Mouse (Mus musculus) Muller cell, postnatal 12 days (primary cell): ENCODE data around the gene Fibcd1.

Source experiments
- DNase-seq: peaks from one replicate; pipeline ENCODE4 v3.0.0-alpha.2; 2015; ENCODE audit errors: inconsistent ontology term

Fibcd1 gene

DNA sequence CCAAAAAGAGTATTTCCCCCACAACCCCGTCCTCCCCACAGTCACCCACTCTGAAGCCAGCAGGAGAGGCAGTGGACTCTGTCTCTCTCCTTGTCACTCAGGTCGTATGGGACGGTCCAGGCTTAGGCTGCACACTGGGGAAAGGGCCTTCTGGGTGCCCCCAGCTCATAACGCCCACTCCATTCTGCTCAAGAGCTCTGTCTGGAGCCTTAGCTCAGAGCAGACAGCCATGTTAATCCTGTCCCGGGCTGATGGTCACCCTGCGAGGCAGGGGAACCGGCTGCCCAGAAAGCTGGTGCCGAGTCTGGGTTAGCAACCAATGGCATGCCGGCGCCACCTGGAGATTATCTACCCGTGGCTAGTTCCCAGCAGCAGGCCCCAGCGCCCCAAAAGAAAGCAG, 12.7 kb upstream of the Fibcd1 start:
- no peak for DNase-seq

- DNase-seq = no peak
Observed at GRCm38 (mm10) chr2:31857180-31857579, 11.4 kb upstream of the Fibcd1 start.

DNA sequence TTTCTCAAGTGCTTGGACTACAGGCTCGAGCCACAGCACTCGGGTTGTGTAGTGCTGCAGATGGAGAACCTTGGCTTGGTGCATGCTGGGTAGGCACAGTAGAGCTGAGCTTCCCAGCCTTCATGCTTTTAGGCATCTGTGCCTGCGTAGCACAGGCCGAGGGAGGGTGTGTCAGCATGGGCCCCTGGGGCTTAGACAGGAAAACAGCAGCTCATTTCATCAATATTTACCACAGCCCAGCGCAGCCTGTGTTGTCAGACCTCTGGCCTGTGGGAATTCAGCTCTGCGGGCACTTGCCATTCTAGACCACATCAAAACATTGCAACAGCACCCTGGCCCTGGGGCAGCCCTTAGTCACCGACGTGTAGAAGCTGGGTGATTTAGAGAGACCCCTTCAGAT, 10.2 kb upstream of the Fibcd1 start:
- no peak for DNase-seq

DNA sequence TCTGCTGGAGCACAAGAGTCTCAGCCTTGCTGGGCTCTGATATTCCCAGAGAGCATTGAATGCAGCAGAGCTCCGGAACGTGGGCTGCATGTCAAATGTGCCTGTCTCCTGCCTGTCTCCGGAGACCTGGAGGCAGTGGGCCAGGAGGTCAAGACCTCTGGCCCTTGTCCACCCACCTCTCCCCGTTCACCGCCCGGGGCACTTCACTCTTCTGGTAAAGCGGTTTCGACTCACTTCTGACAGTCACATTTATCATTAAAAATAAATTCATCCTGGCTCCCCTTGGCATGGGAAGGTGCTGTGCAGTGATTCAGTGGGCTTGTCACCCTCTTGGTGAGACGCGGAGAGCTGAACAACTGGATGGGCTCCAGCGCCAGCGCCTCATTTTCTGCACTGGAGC, 4.3 kb upstream of the Fibcd1 start:
- peak; percentile 18 for DNase-seq

- DNase-seq = no peak
Observed at GRCm38 (mm10) chr2:31847908-31848307, 2.1 kb upstream of the Fibcd1 start.

GRCm38 (mm10) chr2:31846692-31847660, 1.2 kb upstream of the Fibcd1 start:
- no peak for DNase-seq

DNA sequence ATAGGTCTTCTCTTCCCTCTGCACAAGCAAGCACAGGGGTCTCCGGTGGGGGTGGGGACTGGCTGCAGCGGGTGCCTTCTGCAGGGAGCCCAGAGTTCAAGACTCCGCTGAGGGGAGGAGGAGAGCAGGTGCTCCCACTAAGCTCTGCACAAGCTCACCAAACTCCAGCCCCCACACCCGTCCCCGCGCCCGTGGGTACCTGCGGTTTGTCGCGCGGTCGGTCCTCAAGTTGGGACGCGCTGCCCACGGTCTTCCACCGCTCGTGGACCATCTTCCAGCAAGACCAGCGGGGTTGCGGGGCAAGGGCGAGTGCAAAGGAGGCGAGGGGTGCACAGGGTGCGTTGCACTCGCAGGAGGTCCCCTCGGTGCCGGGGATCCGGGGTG, 301 bp downstream of the Fibcd1 start:
- no peak for DNase-seq

- DNase-seq = no peak
Observed at GRCm38 (mm10) chr2:31844729-31845136, 1.1 kb downstream of the Fibcd1 start.

DNA sequence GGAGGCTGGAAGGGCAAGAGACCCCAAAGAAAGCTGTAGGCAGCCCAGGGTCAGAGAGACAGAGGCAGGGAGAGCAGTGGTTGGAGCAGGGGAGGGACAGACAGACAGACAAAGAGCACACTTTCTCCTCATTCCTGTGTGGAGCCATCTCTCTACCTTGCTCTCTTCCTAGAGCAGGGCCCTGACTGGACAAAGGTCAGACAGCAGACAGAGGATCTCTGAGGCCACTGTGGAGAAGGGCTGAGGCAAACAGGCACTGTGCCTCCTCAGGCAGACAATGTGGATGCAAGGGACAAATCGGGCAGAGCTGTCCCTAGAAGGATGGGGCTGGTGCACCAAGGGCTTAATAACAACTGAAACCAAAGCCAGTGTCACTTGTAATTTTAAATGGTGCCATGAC, 6.9 kb downstream of the Fibcd1 start:
- no peak for DNase-seq

DNA sequence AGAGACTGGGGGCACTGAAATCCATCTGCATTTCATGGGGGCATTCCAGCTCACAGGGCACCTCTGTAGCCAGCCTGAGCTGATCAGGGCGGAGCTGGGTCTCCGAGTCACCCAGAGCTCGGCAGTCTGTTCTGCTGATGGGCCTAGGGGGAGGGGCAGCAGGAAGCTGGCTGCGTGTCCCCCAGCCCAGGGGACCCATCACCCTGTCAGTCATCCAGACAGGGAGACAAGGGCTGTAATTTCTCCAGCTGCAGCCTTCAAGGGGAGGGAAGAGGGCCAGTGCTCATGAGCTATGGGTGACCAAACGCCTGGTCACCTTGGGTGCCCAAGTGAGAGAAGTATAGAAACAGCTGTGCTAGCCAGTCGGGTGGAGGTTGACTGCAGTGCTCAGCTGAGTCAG, 8.8 kb downstream of the Fibcd1 start:
- no peak for DNase-seq

DNA sequence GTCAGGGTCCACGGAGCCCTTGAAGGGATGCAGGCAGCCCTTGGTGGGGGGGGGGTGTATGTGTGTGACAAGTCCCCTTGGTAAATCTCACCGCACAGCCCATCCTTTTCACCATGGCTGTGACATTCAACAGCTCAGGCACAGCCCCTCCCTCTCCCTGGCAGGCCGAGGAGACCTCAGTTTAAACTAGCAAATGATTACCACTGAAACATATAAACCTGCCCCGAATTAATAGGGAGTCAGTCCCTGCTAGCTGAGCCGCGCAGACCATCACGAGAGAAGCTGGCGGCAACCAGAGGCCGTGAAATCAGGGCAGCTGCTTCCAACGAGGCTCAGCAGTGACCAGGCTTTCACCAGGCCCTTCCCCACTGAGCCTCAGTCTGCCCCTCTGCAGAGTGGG, 9.7 kb downstream of the Fibcd1 start:
- DNase-seq = no peak

DNA sequence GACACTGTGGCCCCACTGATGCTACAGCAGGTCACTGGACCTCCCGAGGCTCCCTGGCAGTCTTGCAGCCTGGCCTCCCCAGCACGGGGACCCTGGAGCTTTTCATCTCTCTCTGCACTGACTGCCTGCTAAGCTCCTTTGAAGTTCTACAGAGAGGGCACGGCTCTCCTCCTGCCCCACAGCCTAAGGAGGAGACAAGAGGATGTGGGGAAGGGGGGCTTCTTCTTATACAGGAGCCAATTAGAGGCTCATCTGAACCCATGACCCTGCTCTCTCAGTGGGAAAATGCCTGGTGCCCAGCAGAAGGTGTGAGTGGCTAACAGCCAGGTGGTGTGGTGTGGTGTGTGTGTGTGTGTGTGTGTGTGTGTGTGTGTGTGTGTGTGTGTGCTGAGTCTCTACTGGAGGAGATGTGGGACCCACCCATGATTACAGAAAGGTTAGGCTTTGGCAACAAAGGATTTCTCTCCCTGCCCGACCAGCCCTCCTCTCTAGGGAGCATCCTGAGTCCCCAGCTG, 17.4 kb downstream of the Fibcd1 start:
- no peak for DNase-seq

- DNase-seq = peak; percentile 57
Observed at GRCm38 (mm10) chr2:31827877-31828276, 17.9 kb downstream of the Fibcd1 start.

- DNase-seq = no peak
Observed at GRCm38 (mm10) chr2:31826094-31827085, 19.4 kb downstream of the Fibcd1 start.

- no peak for DNase-seq
Observed at GRCm38 (mm10) chr2:31825469-31825911, 20.3 kb downstream of the Fibcd1 start.

DNA sequence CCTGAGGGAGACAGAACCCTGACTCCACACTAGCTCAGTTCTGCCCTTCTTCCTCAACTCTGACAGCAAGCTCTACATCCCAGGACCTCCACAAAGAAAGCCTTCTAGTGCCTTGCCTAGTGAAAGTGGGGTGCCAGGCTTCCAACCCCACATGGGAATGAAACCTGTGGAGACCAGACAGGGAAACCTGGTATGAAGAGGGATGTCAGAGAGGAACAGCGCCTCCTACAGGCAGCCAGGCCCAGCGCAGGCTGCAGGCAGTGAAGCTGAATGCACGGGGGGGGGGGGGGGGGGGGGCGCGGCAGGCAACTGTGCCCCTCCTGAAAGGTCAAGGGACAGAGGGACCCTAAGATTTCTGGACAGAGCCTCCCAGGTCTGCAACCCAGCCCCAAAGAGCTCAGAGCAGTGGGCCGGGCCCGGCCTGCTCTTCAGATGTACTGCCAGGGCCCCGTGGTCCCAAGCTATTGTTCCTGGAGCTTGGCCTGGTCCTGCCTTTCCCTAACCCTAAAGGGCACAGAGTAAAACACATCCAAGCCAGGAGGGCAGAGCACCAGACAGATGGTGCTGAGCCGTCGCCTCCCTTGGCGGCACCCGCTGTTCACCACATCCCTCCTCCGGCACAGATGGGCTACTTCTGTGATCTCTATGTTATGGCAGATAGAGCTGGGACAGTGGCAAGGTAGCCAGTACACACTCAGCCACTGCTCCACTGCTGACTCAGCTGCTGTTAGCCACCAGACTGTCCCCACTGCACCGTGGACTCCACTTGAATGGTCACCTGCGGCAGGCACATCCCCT, 21.7 kb downstream of the Fibcd1 start:
- no peak for DNase-seq

- DNase-seq = peak; percentile 71
Observed at GRCm38 (mm10) chr2:31822524-31823371, 23.1 kb downstream of the Fibcd1 start.

DNA sequence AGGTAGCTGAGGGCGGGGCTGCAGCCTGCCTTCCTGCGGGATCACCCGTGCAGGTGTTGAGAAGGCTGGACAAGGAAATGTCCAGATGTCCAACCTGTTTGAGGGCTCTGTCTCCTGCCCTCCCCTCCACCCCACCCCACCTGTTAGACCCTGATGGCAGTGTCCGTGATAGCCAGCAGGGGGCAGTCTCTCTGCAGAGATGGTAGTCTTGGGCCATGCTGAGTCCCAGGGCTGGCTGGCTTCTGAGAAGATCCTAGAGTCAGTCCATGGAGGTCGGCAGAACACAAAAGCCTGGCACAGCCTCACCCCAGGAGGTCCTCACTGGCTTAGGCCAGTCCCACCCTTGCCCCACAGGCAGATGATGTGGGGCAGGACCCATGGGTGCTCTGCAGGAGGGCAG, 30.4 kb downstream of the Fibcd1 start:
- peak; percentile 51 for DNase-seq

DNA sequence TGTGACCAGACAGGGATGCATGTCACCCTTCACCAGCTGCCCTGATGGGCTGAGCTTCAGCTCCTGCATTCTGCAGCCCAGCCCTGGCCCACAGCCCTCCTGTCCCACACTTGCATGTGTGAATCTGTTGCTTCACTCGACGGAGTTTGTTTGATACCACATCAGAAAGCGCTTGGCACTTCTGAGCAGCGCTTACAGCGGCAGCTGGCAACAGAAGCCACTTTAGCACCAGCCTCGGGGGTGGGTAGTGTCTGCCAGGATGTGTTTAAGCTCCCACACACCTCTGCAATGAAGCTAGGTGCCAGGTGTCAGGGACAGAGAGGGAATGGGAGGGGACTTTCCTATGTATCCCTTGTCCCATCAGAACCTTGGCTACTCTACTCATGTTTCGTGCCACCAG, 31.1 kb downstream of the Fibcd1 start:
- no peak for DNase-seq

DNA sequence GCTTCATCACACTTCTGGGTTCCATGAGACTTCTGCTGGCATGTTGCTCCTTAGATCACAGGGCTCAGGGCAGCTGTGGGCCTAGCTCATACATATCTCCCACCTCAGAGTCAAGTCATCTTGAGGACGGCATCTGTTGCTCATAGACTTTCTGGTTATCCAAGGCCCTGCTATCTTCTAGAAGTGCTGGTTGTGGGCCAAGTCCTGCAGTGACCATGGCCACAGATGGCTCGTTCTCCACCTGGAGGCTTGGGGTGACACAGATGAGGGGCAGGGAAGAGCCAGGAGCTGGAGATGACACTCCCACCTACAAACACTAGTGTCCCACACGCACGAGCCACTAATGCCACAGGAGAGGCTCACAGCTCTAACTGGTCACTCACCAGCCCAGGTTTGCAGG, 32.2 kb downstream of the Fibcd1 start:
- DNase-seq = no peak
